Mouse (Mus musculus) kidney, postnatal 10 days (tissue): ENCODE measurements at regions not wholly inside any gene's neighbourhood (a gene's known extent, or its start where the extent isn't known, plus 50 kb on each side); places are given as distances from the start of the nearest gene placed in this dataset.

Source experiments
- DNase-seq: peaks from one replicate; pipeline ENCODE4 v3.0.0; 2021; ENCODE audit warnings: mixed read lengths

GRCm38 (mm10) chr9:76734387-76734786 is 167.5 kb upstream of the Fam83b start:
- DNase-seq: no peak

- no peak for DNase-seq
These were observed 166.9 kb upstream of the Fam83b start for GRCm38 (mm10) chr9:76733812-76734211.

GRCm38 (mm10) chr9:76722881-76723280 is 156.0 kb upstream of the Fam83b start:
- DNase-seq: no peak

- no peak for DNase-seq
These were observed 148.9 kb upstream of the Fam83b start for GRCm38 (mm10) chr9:76715852-76716251.

GRCm38 (mm10) chr9:76706451-76706850 is 139.5 kb upstream of the Fam83b start:
- DNase-seq: no peak

- DNase-seq: no peak
These were observed 138.9 kb upstream of the Fam83b start for GRCm38 (mm10) chr9:76705786-76706185.

- DNase-seq: peak; percentile 7
These were observed 128.6 kb upstream of the Fam83b start for GRCm38 (mm10) chr9:76695547-76695946.

- DNase-seq: no peak
These were observed 126.1 kb upstream of the Fam83b start for GRCm38 (mm10) chr9:76692976-76693375.

- peak; percentile 65 for DNase-seq
These were observed 93.9 kb upstream of the Fam83b start for GRCm38 (mm10) chr9:76660848-76661247.

GRCm38 (mm10) chr9:76659798-76660197 is 92.9 kb upstream of the Fam83b start:
- DNase-seq: no peak

- no peak for DNase-seq
These were observed 86.4 kb upstream of the Fam83b start for GRCm38 (mm10) chr9:76653311-76653710.

- DNase-seq: no peak
These were observed 82.6 kb upstream of the Fam83b start for GRCm38 (mm10) chr9:76649484-76649883.

- DNase-seq: no peak
These were observed 79.5 kb upstream of the Fam83b start for GRCm38 (mm10) chr9:76646383-76646782.
